Mouse (Mus musculus): ENCODE data around the gene Pan3. TPM values are rescaled to one million over a fixed set of nuclear protein-coding genes. Genes with fewer than 3 reads are reported as not detected.

Gene Pan3
- polyA plus RNA-seq, 1 experiment from 2014 or later: 69.7 TPM

DNA sequence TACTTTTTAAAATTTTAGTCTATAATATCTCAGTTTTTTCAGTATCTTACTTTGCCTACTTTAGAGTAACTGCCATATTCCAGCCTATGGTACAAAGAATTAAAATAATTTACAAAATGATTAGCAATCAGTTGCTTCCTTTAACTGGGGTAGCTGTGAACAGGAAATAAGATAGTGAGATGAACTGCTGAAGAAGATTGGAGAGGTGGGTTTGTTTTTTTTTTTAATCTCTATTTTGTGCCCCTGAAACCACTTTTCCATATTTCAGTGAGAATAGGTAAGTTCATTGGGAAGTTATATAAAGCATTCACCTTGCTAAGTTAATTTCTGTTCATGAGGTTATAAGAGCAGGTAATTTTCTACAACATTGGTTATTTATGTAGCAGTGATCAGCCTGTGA lies 36.4 kb downstream of the Pan3 start:
- ATAC-seq (ENCODE audit: low FRiP score, low read depth): no peak
- H3K4me2 ChIP-seq (replicated peaks): no peak overlapping the region
- H3K27me3 ChIP-seq: no peaks in the 10 kb centered on the region
- no peak overlapping the region for H3K27ac ChIP-seq
- no peak overlapping the region for H3K4me3 ChIP-seq
- H3K9me3 ChIP-seq: no peaks in the 10 kb centered on the region
- peaks cover 3% of the 10 kb centered on the region; the same call in 1 of the 2 replicates for H3K4me1 ChIP-seq
- H3K9ac ChIP-seq: no peak overlapping the region
- peaks cover 16% of the 10 kb centered on the region for H3K36me3 ChIP-seq

DNA sequence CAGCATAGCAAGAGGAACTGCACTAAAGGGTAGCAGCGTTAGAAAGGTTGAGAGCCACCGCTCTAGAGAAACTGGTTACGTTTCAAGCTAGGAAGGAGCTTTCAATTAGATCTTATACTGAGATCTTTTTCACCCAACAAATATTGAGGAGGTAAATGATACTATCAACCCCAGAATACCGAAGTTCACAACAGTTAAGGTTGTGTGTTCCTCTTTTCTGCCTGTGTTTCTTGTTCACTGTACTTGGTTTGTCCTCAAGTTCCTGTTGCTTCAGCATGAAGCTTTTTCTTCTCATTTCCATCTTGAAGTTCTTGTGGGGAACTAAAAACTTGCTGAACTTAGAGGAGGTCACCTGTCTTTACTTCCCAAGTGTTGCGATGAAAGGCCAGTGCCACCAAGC lies 41.2 kb downstream of the Pan3 start:
- no peak overlapping the region for H3K27ac ChIP-seq
- 95% methylated on average over 5 of the region's 5 CpGs for WGBS
- H3K4me1 ChIP-seq: no peaks in the 10 kb centered on the region
- no peak overlapping the region for H3K4me2 ChIP-seq (replicated peaks)
- H3K9me3 ChIP-seq: no peaks in the 10 kb centered on the region
- ATAC-seq (ENCODE audit: low FRiP score, low read depth): no peak
- no peak overlapping the region for H3K4me3 ChIP-seq
- no peak overlapping the region for H3K9ac ChIP-seq
- H3K27me3 ChIP-seq: no peaks in the 10 kb centered on the region
- peaks cover 16% of the 10 kb centered on the region for H3K36me3 ChIP-seq

DNA sequence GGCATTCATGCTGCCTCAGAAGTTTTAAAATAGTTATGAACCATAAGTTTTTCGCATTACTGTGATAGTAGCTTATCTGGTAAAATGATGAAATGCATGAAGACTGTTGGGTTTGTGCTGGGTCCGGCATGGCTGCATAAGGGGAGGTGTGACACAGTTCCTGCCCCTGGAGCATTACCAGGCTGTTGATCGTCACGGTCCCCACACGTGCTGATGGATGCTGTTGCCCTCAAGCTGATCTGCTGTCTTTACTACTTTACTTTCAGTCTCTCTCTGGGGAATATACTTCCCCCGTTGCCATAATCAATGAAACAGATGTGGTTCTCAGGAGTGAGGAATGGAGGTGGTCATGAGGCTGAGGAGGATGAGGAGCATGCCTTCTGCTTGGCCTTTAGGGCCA lies 43.1 kb downstream of the Pan3 start:
- no peak overlapping the region for H3K4me3 ChIP-seq
- no peak overlapping the region for H3K27ac ChIP-seq
- ATAC-seq (ENCODE audit: low FRiP score, low read depth): no peak
- H3K4me2 ChIP-seq (replicated peaks): no peak overlapping the region
- H3K36me3 ChIP-seq: peaks cover 5% of the 10 kb centered on the region; the same call in 1 of the 2 replicates
- H3K4me1 ChIP-seq: no peaks in the 10 kb centered on the region
- WGBS: 68% methylated on average over 6 of the region's 6 CpGs
- H3K9me3 ChIP-seq: no peaks in the 10 kb centered on the region
- no peaks in the 10 kb centered on the region for H3K27me3 ChIP-seq
- no peak overlapping the region for H3K9ac ChIP-seq

DNA sequence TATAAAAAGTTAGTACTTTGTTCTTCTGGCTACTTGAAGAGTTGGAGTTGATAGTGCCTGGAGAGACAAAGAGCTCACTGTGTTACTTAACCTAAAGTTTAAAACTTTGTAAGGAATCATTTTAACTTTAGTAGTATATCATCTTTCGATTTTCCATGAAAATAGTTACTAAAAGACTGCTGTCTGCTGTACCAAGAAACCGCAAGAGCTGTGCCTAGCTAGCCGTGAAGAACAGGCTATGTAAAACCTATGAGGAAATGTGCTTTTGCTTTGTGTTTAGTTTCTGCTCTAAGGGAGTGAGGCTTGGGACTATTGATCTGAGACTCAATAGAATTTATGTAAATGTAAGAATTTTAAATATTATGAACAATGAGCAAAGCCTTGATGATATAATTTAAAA lies 43.9 kb downstream of the Pan3 start:
- Histone ChIP-seq H3K27me3 (no peaks in the 10 kb centered on the region), H3K9ac (no peak overlapping the region), H3K9me3 (no peaks in the 10 kb centered on the region), H3K4me2 (replicated peaks) (no peak overlapping the region), H3K4me1 (no peaks in the 10 kb centered on the region), H3K27ac (no peak overlapping the region), H3K36me3 (peaks cover 5% of the 10 kb centered on the region; the same call in 1 of the 2 replicates), H3K4me3 (no peak overlapping the region)
- no peak for ATAC-seq (ENCODE audit: low FRiP score, low read depth)
- WGBS: 95% methylated on average over 3 of the region's 3 CpGs

DNA sequence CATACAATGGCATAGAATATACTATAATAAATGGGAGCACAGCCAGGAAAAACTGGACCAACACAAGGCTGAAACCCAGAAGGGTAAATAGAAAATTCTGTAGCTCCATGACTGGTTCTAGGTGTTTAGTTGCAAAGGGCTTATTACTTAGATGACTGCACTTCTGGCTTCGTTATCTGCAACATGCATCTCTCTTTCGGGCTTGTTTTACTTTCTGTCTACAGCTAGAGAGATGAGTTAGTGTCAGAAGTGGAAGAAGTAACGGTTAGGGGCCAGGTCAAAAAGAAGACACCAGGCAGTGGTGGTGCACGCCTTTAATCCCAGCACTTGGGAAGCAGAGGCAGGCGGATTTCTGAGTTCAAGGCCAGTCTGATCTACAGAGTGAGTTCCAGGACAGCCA lies 46.1 kb downstream of the Pan3 start:
- no peak overlapping the region for H3K9ac ChIP-seq
- H3K4me3 ChIP-seq: no peak overlapping the region
- no peak for ATAC-seq (ENCODE audit: low FRiP score, low read depth)
- H3K4me2 ChIP-seq (replicated peaks): no peak overlapping the region
- H3K27ac ChIP-seq: no peak overlapping the region
- no peaks in the 10 kb centered on the region for H3K4me1 ChIP-seq
- no peaks in the 10 kb centered on the region; the same call in 1 of the 2 replicates for H3K36me3 ChIP-seq
- no peaks in the 10 kb centered on the region for H3K27me3 ChIP-seq
- H3K9me3 ChIP-seq: no peaks in the 10 kb centered on the region
- 94% methylated on average over 5 of the region's 5 CpGs for WGBS

DNA sequence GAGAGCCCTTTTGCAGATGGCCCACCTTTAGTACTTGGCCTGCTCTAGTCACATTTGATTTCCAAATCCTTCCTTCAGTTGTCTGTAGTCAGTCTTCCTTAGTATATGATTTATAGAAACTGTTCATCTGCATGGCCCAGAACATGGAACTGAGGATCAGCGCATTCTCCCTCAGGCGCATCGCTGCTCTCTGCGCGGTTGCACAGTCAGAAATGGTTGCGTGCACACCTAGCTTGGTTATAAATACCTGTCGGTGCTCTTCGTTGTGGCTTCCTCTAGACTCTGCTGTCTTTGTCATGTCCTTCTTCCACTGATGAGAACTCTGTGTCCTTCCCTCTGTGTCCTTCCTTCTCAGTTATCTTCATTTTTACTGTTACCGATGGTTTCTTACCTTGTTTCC lies 47.1 kb downstream of the Pan3 start:
- ATAC-seq (ENCODE audit: low FRiP score, low read depth): no peak
- H3K36me3 ChIP-seq: no peaks in the 10 kb centered on the region; the same call in 1 of the 2 replicates
- no peaks in the 10 kb centered on the region for H3K9me3 ChIP-seq
- no peak overlapping the region for H3K27ac ChIP-seq
- no peaks in the 10 kb centered on the region for H3K4me1 ChIP-seq
- no peaks in the 10 kb centered on the region for H3K27me3 ChIP-seq
- 98% methylated on average over 9 of the region's 9 CpGs for WGBS
- H3K9ac ChIP-seq: no peak overlapping the region
- H3K4me2 ChIP-seq (replicated peaks): no peak overlapping the region
- no peak overlapping the region for H3K4me3 ChIP-seq

DNA sequence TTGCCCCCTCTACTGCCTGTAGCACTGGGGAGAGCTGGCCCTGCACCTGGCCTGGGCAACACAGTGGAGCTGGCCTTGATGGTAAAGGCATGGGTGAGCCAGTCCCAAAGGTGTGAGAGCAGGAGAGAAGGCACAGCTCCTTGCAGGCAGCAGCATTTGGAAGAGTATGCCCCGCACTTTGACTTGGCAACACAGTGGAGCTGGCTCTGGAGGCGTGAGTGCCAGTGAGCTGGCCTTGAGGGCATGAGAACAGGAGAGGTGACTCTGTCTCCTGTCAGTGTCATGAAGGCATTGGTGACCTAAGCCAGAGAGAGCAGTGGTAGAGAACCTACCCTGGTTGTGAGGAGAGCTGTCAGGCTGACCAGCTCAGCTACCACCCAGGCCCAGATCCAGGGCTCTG lies 49.4 kb downstream of the Pan3 start:
- Histone ChIP-seq H3K4me2 (replicated peaks) (no peak overlapping the region), H3K36me3 (no peaks in the 10 kb centered on the region; the same call in 1 of the 2 replicates), H3K27me3 (no peaks in the 10 kb centered on the region), H3K27ac (no peak overlapping the region), H3K4me3 (no peak overlapping the region), H3K9me3 (no peaks in the 10 kb centered on the region), H3K4me1 (no peaks in the 10 kb centered on the region), H3K9ac (no peak overlapping the region)
- 96% methylated on average over 2 of the region's 2 CpGs for WGBS
- ATAC-seq (ENCODE audit: low FRiP score, low read depth): no peak

DNA sequence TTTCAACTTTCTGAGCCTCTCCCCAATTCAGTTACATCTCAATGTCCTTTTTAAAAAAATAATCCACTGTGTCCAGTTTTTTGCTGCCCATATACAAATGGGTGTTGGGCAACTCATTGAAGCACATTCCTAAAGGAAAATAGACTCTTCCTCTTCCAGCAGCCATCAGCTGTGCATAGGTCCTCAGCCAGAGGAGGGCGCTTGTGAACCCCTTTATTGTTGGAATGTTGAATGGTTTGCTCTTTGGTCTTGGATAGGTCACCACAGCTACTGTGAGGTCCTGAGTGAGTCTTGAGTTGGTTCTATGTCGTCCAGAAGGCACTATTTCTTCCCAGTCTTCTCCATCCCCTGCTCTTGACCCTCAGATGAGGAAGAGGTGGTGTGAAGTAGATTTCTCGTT lies 54.2 kb downstream of the Pan3 start:
- H3K4me3 ChIP-seq: no peak overlapping the region
- H3K27me3 ChIP-seq: no peaks in the 10 kb centered on the region
- no peaks in the 10 kb centered on the region for H3K9me3 ChIP-seq
- WGBS: 73% methylated on average over 3 of the region's 3 CpGs
- H3K27ac ChIP-seq: no peak overlapping the region
- no peak for ATAC-seq (ENCODE audit: low FRiP score, low read depth)
- no peak overlapping the region for H3K9ac ChIP-seq
- H3K4me1 ChIP-seq: 0 out of 2 replicates have a peak, but pooled peaks cover 3% of the 10 kb centered on the region
- no peaks in the 10 kb centered on the region; the same call in 1 of the 2 replicates for H3K36me3 ChIP-seq
- no peak overlapping the region for H3K4me2 ChIP-seq (replicated peaks)

DNA sequence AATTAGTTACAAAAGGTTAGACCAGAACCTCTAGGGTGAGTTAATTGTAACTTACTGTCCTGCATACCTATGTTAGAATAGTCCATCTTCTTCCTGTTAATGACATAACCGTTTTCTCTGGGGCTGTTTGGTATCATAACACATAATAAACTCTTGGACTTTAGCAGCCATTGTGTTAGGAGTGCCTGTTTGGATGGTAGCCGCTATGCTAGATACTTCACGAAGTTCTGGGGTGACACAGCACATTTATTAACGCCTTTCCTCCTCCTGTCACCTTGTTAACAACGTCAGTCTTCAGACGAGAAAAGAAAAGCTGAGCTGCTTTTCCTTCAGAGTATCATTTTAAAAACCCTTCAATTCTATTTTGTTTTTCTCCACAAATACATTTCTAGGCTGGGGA lies 59.3 kb downstream of the Pan3 start:
- Histone ChIP-seq H3K4me2 (replicated peaks) (no peak overlapping the region), H3K4me3 (no peak overlapping the region), H3K9me3 (no peaks in the 10 kb centered on the region), H3K27ac (no peak overlapping the region), H3K9ac (no peak overlapping the region), H3K36me3 (no peaks in the 10 kb centered on the region), H3K27me3 (no peaks in the 10 kb centered on the region), H3K4me1 (0 out of 2 replicates have a peak, but pooled peaks cover 5% of the 10 kb centered on the region)
- 54% methylated on average over 6 of the region's 6 CpGs for WGBS
- no peak for ATAC-seq (ENCODE audit: low FRiP score, low read depth)

DNA sequence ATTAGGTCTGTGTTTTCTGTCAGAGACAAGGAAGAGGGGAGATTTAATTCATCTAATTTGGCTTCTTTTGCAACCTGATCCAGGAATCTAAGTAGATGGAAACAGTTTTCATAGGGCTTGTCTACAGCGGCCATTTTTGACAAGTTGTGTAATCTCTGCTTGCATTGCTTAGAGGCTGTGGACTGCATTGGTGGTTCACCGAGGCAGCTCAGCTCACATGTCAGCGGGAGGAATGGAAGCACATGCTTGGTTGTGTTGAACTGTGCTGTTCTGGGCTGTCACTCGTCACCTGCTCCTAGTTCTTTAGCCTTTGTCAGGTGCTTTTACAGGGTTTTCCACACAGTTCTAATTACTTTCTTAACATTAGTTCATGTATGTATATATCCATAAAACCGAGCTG lies 60.9 kb downstream of the Pan3 start:
- H3K4me1 ChIP-seq: 0 out of 2 replicates have a peak, but pooled peaks cover 2% of the 10 kb centered on the region
- WGBS: 81% methylated on average over 5 of the region's 5 CpGs
- no peak for ATAC-seq (ENCODE audit: low FRiP score, low read depth)
- no peak overlapping the region for H3K4me2 ChIP-seq (replicated peaks)
- no peak overlapping the region for H3K27ac ChIP-seq
- H3K9ac ChIP-seq: no peak overlapping the region
- H3K9me3 ChIP-seq: no peaks in the 10 kb centered on the region
- no peak overlapping the region for H3K4me3 ChIP-seq
- H3K36me3 ChIP-seq: no peaks in the 10 kb centered on the region; the same call in 1 of the 2 replicates
- H3K27me3 ChIP-seq: no peaks in the 10 kb centered on the region

DNA sequence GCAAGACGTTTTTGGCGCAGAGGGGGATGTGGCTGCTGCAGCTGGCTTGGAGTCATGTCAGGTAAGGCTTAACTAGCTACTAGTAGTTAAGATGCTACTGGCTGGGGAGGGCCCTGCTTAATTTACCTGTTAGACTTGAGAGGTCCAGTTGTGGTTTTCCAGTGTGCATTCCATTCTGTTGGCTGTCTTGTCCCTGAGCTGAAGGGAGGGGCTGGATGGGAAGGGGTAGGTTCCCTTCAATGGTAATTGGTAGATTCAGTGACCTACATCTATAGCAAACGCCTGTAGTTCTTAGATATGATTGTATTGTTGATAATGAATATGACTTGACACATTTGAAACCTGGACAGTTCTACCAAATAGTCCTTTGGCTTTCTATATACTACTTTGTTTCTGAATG lies 62.5 kb downstream of the Pan3 start:
- Histone ChIP-seq H3K4me1 (peaks cover 3% of the 10 kb centered on the region), H3K9ac (no peak overlapping the region), H3K36me3 (no peaks in the 10 kb centered on the region; the same call in 1 of the 2 replicates), H3K27ac (no peak overlapping the region), H3K9me3 (no peaks in the 10 kb centered on the region), H3K4me2 (replicated peaks) (no peak overlapping the region), H3K27me3 (no peaks in the 10 kb centered on the region), H3K4me3 (no peak overlapping the region)
- ATAC-seq (ENCODE audit: low FRiP score, low read depth): no peak
- 79% methylated on average over 3 of the region's 3 CpGs for WGBS

DNA sequence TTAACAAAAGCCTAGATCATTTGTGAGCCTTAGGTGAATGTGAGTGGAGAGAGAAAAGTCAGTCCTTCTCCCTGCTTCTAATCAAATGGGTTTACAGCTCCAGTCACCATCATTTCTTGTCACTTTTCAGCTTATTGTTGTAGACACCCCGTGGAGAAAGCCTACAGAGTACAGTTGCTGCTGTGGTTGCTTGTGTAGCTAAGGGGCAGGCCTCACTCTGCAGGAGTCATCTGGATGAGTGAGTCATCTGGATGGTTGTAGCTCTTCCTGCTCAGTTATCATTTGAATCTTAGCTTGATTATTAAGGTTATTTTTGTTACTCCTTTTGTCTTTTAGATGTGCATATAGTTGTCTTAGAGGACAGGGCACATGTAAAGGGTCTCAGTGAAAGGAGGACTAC lies 63.2 kb downstream of the Pan3 start:
- 83% methylated on average over 1 of the region's 1 CpGs for WGBS
- Histone ChIP-seq H3K27ac (no peak overlapping the region), H3K4me1 (peaks cover 9% of the 10 kb centered on the region), H3K9ac (no peak overlapping the region), H3K36me3 (no peaks in the 10 kb centered on the region; the same call in 1 of the 2 replicates), H3K4me2 (replicated peaks) (no peak overlapping the region), H3K27me3 (no peaks in the 10 kb centered on the region), H3K9me3 (no peaks in the 10 kb centered on the region), H3K4me3 (no peak overlapping the region)
- ATAC-seq (ENCODE audit: low FRiP score, low read depth): no peak

DNA sequence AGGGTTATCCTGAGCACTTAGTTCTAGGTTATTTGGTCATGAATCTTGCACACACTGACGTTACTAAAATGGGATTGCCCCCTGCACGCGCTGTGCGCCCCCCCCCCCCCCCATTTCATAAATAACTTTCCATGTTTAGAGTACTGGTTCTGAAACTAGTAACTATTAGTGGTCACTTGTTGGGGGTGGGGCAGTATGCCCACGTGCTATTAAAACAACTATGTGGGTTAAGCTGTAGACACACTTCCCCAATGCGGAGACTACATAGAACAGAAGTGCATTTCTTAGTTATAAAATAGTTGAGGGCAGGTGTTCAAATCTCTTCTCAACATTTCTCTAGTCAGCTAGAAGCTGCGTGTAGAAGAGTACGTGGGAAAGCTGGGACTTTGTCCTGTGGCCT lies 63.7 kb downstream of the Pan3 start:
- Histone ChIP-seq H3K4me3 (no peak overlapping the region), H3K27ac (no peak overlapping the region), H3K4me2 (replicated peaks) (no peak overlapping the region), H3K4me1 (peaks cover 9% of the 10 kb centered on the region), H3K9ac (no peak overlapping the region), H3K9me3 (no peaks in the 10 kb centered on the region), H3K36me3 (no peaks in the 10 kb centered on the region; the same call in 1 of the 2 replicates), H3K27me3 (no peaks in the 10 kb centered on the region)
- ATAC-seq (ENCODE audit: low FRiP score, low read depth): no peak
- 91% methylated on average over 8 of the region's 8 CpGs for WGBS

All from limb, embryonic 13.5 days (tissue).